Mouse (Mus musculus): Measurements from ENCODE around the gene Map3k5. TPM values are rescaled to one million over a fixed set of nuclear protein-coding genes. Genes with fewer than 3 reads are reported as not detected.
A peak's percentile ranks its signal among the peaks of the same experiment; 100 is the strongest.

Map3k5 gene
- polyA plus RNA-seq, 1 experiment = 0.53 TPM

- H3K36me3 ChIP-seq (ENCODE audit: control insufficient read depth, insufficient read depth) = no peaks in the 10 kb centered on the region
- H3K4me3 ChIP-seq = no peak overlapping the region
- no peaks in the 10 kb centered on the region for H3K79me2 ChIP-seq (ENCODE audit: control insufficient read depth, insufficient read depth)
- H3K27me3 ChIP-seq (ENCODE audit: control insufficient read depth, insufficient read depth, insufficient read length) = no peaks in the 10 kb centered on the region
- peak overlapping the region; percentile 44 for H3K4me2 ChIP-seq (ENCODE audit: low read depth)
- TF ChIP-seq MYOG (IDR thresholded peaks at IDR 0.05; ENCODE audit: control insufficient read depth in 1 of 3, insufficient read depth in 1 of 3, insufficient read length in 2 of 3, low read depth in 2 of 3) (no peak), SRF (IDR thresholded peaks at IDR 0.05; ENCODE audit: control insufficient read depth, insufficient read length, low read depth) (no peak), USF1 (IDR thresholded peaks at IDR 0.05; ENCODE audit: low read depth) (no peak), TCF3 (IDR thresholded peaks at IDR 0.05; ENCODE audit: insufficient read length, low read depth) (no peak), MYOD1 (IDR thresholded peaks at IDR 0.05; ENCODE audit: control insufficient read depth in 1 of 3, insufficient read length in 2 of 3, low read depth in 2 of 3) (no peak), E2F4 (IDR thresholded peaks at IDR 0.05; ENCODE audit: insufficient read depth) (no peak), POLR2A (IDR thresholded peaks at IDR 0.05; ENCODE audit: insufficient read length, low read depth) (no peak), CEBPB (IDR thresholded peaks at IDR 0.05; ENCODE audit: insufficient read depth, poor library complexity, severe bottlenecking) (no peak), MAX (IDR thresholded peaks at IDR 0.05; ENCODE audit: low read depth) (no peak), REST (IDR thresholded peaks at IDR 0.05; ENCODE audit: insufficient read depth, insufficient read length) (no peak), TCF12 (IDR thresholded peaks at IDR 0.05; ENCODE audit: insufficient read depth, poor library complexity, severe bottlenecking) (no peak), POLR2AphosphoS2 (IDR thresholded peaks at IDR 0.05; ENCODE audit: insufficient read length, low read depth) (no peak)
- no peak overlapping the region for H3ac ChIP-seq (ENCODE audit: control insufficient read depth, insufficient read length)
Observed at GRCm38 (mm10) chr10:20160914-20161313, 226.6 kb downstream of the Map3k5 start.

- H3K27me3 ChIP-seq (ENCODE audit: control insufficient read depth, insufficient read depth, insufficient read length) = no peaks in the 10 kb centered on the region
- H3K36me3 ChIP-seq (ENCODE audit: control insufficient read depth, insufficient read depth) = no peaks in the 10 kb centered on the region
- TF ChIP-seq E2F4 (IDR thresholded peaks at IDR 0.05; ENCODE audit: insufficient read depth) = no peak
- TF ChIP-seq TCF12 (IDR thresholded peaks at IDR 0.05; ENCODE audit: insufficient read depth, poor library complexity, severe bottlenecking) = no peak
- no peak for TF ChIP-seq SRF (IDR thresholded peaks at IDR 0.05; ENCODE audit: control insufficient read depth, insufficient read length, low read depth)
- TF ChIP-seq CEBPB (IDR thresholded peaks at IDR 0.05; ENCODE audit: insufficient read depth, poor library complexity, severe bottlenecking) = no peak
- no peak for TF ChIP-seq USF1 (IDR thresholded peaks at IDR 0.05; ENCODE audit: low read depth)
- no peak for TF ChIP-seq POLR2A (IDR thresholded peaks at IDR 0.05; ENCODE audit: insufficient read length, low read depth)
Observed at GRCm38 (mm10) chr10:20164810-20165209, 230.5 kb downstream of the Map3k5 start.

GRCm38 (mm10) chr10:20166797-20167196 is 232.5 kb downstream of the Map3k5 start:
- peaks cover 3% of the 10 kb centered on the region for H3K27me3 ChIP-seq (ENCODE audit: control insufficient read depth, insufficient read depth, insufficient read length)
- no peaks in the 10 kb centered on the region for H3K79me2 ChIP-seq (ENCODE audit: control insufficient read depth, insufficient read depth)
- H3K36me3 ChIP-seq (ENCODE audit: control insufficient read depth, insufficient read depth) = no peaks in the 10 kb centered on the region
- no peak overlapping the region for H3K4me2 ChIP-seq (ENCODE audit: low read depth)
- no peak overlapping the region for H3K4me3 ChIP-seq
- TF ChIP-seq MYOD1 (IDR thresholded peaks at IDR 0.05; ENCODE audit: control insufficient read depth in 1 of 3, insufficient read length in 2 of 3, low read depth in 2 of 3) (no peak), POLR2A (IDR thresholded peaks at IDR 0.05; ENCODE audit: insufficient read length, low read depth) (no peak), E2F4 (IDR thresholded peaks at IDR 0.05; ENCODE audit: insufficient read depth) (no peak), SRF (IDR thresholded peaks at IDR 0.05; ENCODE audit: control insufficient read depth, insufficient read length, low read depth) (no peak), TCF3 (IDR thresholded peaks at IDR 0.05; ENCODE audit: insufficient read length, low read depth) (no peak), CEBPB (IDR thresholded peaks at IDR 0.05; ENCODE audit: insufficient read depth, poor library complexity, severe bottlenecking) (no peak), MAX (IDR thresholded peaks at IDR 0.05; ENCODE audit: low read depth) (no peak), USF1 (IDR thresholded peaks at IDR 0.05; ENCODE audit: low read depth) (no peak), MYOG (IDR thresholded peaks at IDR 0.05; ENCODE audit: control insufficient read depth in 1 of 3, insufficient read depth in 1 of 3, insufficient read length in 2 of 3, low read depth in 2 of 3) (no peak), REST (IDR thresholded peaks at IDR 0.05; ENCODE audit: insufficient read depth, insufficient read length) (no peak), POLR2AphosphoS2 (IDR thresholded peaks at IDR 0.05; ENCODE audit: insufficient read length, low read depth) (no peak), TCF12 (IDR thresholded peaks at IDR 0.05; ENCODE audit: insufficient read depth, poor library complexity, severe bottlenecking) (no peak)
- H3ac ChIP-seq (ENCODE audit: control insufficient read depth, insufficient read length) = no peak overlapping the region

More at GRCm38 (mm10) chr10:20164810-20165209, 230.5 kb downstream of the Map3k5 start:
- Histone ChIP-seq H3K79me2 (ENCODE audit: control insufficient read depth, insufficient read depth) (no peaks in the 10 kb centered on the region), H3K4me3 (no peak overlapping the region), H3K4me2 (ENCODE audit: low read depth) (no peak overlapping the region), H3ac (ENCODE audit: control insufficient read depth, insufficient read length) (no peak overlapping the region)

GRCm38 (mm10) chr10:20167467-20167866 is 233.2 kb downstream of the Map3k5 start:
- Histone ChIP-seq H3K36me3 (ENCODE audit: control insufficient read depth, insufficient read depth) (no peaks in the 10 kb centered on the region), H3K27me3 (ENCODE audit: control insufficient read depth, insufficient read depth, insufficient read length) (peaks cover 5% of the 10 kb centered on the region), H3K79me2 (ENCODE audit: control insufficient read depth, insufficient read depth) (no peaks in the 10 kb centered on the region), H3K4me3 (no peak overlapping the region), H3ac (ENCODE audit: control insufficient read depth, insufficient read length) (no peak overlapping the region), H3K4me2 (ENCODE audit: low read depth) (no peak overlapping the region)
- no peak for TF ChIP-seq MYOD1 (IDR thresholded peaks at IDR 0.05; ENCODE audit: control insufficient read depth in 1 of 3, insufficient read length in 2 of 3, low read depth in 2 of 3)
- no peak for TF ChIP-seq SRF (IDR thresholded peaks at IDR 0.05; ENCODE audit: control insufficient read depth, insufficient read length, low read depth)
- TF ChIP-seq MAX (IDR thresholded peaks at IDR 0.05; ENCODE audit: low read depth) = no peak
- TF ChIP-seq MYOG (IDR thresholded peaks at IDR 0.05; ENCODE audit: control insufficient read depth in 1 of 3, insufficient read depth in 1 of 3, insufficient read length in 2 of 3, low read depth in 2 of 3) = no peak
- no peak for TF ChIP-seq TCF12 (IDR thresholded peaks at IDR 0.05; ENCODE audit: insufficient read depth, poor library complexity, severe bottlenecking)
- no peak for TF ChIP-seq CEBPB (IDR thresholded peaks at IDR 0.05; ENCODE audit: insufficient read depth, poor library complexity, severe bottlenecking)
- no peak for TF ChIP-seq POLR2A (IDR thresholded peaks at IDR 0.05; ENCODE audit: insufficient read length, low read depth)
- TF ChIP-seq POLR2AphosphoS2 (IDR thresholded peaks at IDR 0.05; ENCODE audit: insufficient read length, low read depth) = no peak
- no peak for TF ChIP-seq REST (IDR thresholded peaks at IDR 0.05; ENCODE audit: insufficient read depth, insufficient read length)
- no peak for TF ChIP-seq E2F4 (IDR thresholded peaks at IDR 0.05; ENCODE audit: insufficient read depth)
- no peak for TF ChIP-seq USF1 (IDR thresholded peaks at IDR 0.05; ENCODE audit: low read depth)
- no peak for TF ChIP-seq TCF3 (IDR thresholded peaks at IDR 0.05; ENCODE audit: insufficient read length, low read depth)
